Mouse (Mus musculus) B cell, adult 67 days (primary cell): ENCODE results near the gene Kxd1. TPM values are rescaled to one million over a fixed set of nuclear protein-coding genes. Genes with fewer than 3 reads are reported as not detected.

Source experiments
- total RNA-seq, 2 experiments: library from RNA; stranded (reverse); gene quantifications; 4 replicates each; pipeline ENCODE4 v1.2.4; 2023

The Kxd1 gene
- total RNA-seq, result 10 to 100 TPM; 60.6 to 70.4 TPM

DNA sequence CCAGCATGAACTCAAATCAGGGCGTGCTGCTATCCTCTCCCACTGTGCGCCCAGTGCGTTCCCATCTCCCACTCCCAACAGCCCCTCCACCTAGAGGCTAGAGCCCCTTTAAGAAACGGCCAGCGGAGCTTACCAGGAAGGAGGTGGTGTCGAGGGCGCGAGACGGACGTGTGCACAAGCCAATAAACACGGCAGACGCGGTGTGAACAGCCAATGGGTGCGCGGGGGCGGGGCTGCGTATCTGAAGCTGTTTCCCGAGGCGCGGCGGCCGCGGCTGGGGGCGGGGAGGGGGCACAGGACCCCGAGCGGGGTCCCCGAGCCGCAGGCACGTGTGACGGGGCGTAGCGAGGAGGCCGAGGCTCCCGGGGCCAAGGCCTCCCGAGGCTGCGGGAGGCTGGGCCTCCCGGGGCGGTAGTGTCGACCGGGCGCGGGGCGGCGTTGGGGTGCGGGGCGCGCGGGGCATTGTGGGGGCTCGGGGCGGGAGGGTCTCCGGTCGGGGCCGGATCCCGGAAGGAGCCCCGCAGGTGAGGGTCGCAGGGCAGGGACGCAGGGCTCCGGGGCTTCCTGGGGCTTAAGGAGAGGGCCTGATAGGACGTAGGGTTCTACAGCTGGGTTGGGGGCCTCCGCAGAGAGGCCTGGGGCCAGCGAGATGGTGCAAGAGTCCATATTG is at the start of gene Kxd1, which contains the start of gene Fkbp8:
Gene Kxd1 (minus strand): TSS at position 445 of the 670 bp plus-strand sequence.
Gene Fkbp8 (plus strand): TSS at position 213 of the 670 bp plus-strand sequence.

DNA sequence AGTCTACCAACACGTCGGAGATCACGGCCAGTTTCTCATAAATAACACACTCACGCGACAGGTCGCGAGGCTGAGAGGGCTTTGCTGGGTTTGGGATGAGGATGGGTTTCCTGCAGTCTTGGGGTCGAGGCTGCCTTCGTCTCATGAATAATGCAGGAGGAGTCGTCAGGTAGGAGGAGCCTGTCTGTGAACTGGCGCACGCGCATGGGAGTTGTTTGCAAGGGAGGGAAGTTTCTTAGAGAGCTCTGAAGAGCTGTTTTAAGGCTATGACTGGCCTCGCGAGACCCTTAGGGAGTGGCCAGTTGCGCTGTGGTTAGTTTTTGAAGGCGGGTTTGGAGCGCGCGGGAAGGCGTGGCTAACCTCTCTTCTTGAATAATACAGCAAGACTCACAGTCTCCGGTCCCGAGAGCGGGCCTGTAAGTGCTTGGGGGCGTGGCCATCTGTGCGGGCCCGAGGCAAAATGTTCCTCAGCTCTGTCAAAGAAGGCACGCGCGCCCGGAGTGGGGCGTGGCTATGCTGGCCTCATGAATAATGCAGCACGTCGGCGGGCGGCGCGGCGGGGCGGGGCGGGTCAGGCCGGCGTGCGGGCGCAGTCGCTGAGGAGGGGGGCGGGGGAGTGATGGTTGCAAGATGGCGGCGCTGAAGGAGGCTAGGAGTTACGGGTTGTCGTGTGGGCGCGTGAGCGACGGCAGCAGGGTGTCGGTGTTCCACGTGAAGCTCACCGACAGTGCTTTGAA is 11.5 kb upstream of the Kxd1 start, which contains the start of gene Ell:
Gene Ell (plus strand): TSS at position 381 of the 737 bp plus-strand sequence.

DNA sequence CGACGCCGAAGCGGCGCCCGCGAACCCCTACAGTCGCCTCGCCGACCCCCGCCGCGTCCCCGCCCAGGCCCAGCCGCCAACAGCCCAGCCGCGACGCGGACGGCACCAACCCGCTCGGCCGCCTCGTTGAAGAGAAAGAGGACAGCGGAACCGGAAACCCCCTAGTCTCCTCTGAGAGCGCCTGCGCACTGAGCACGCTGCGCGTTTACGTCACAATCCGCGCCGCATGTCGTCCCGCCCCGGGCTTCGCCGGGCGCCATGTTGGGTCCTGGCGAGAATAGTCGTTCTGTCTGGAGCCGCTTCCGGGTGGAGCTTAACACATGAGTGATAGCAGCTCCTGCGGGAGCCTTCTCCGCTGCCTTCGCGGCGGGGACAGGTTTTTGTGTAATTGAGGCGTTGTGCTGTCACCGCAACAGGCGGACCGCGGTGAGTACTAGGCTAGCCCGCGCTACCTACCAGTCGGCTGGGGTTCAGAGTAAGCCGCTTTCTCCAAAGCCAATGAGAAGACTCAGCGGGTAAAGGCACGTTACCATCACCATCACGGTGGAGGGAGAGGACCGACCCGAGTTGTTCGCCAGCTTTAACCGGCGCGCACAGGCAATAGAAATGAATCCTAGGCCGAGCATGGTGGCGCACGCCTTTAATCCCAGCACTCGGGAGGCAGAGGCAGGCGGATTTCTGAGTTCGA is 17.4 kb downstream of the Kxd1 start, which contains the start of gene Uba52:
Gene Uba52 (minus strand): TSS at position 574 of the 688 bp plus-strand sequence.

DNA sequence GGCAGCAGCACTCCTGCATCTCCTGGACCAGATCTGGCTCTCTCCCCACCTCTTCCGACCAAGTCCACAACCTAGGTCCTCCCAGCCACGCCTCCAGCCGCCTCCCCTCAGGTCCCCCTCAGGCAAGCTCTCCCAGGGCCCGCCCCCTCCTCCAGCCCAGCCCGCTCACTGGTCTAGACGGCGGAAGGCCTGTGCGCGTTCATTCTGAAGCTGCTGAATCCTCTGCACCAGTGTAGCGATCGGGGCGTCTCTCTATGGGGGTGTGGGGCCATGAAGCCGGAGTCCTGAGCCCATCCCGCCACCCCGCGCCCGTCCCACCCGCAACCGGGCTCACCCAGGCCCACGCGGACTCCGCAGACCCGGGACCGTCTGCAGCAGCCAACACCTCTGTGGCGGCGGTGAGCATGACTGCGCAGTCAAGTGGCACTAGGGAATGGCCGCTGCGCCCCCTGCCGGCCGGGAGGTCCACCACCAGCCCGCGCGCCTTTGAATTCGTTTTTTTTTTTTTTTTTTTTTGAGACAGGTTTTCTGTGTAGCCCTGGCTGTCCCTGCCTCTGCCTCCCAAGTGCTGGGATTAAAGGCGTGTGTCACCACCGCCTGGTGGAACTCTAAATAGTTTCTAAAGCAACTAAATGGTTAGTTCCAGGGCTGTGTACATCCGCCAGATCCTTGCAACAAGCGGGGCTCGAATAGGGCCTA is 21.3 kb downstream of the Kxd1 start, which contains the start of gene Rex1bd:
Gene Rex1bd (minus strand): TSS at position 425 of the 699 bp plus-strand sequence.

DNA sequence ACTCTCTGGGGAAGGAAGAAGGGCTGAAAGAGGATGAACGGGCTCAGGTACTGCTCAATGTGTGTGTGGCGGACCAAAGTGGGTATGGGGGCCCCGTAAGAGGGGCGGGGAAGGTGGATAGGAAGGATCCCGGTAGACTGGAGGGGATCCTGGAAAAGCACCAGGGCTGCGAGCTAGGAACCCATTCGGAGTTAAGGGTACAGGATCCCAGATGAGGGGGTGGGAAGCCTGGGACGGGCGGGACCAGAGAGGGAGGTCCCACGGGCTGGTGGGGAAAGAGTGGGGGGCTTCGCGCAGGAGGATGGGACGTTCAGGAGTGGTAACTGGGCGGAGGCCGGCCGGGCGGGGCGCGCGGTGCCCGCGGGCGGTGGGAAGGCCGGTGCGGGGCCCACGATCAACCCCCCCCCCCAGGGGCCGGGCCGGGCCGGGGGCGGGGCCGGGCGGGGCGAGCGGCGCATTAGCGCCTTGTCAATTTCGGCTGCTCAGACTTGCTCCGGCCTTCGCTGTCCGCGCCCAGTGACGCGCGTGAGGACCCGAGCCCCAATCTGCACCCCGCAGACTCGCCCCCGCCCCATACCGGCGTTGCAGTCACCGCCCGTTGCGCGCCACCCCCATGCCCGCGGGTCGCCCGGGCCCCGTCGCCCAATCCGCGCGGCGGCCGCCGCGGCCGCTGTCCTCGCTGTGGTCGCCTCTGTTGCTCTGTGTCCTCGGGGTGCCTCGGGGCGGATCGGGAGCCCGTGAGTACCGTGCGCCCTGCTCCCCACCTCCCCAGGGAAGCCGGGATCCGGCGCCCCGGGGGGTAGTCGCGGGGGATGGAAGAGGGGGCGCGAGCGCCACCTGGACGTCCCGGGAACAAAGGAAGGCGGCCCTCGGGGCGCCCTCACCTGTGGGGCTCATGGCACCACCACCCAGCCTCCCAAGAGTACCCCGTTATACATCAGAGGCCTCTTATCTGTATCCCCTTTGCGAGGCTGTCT is 34.8 kb downstream of the Kxd1 start, which contains the start of gene Crlf1:
Gene Crlf1 (plus strand): TSS at position 495 of the 977 bp plus-strand sequence.

DNA sequence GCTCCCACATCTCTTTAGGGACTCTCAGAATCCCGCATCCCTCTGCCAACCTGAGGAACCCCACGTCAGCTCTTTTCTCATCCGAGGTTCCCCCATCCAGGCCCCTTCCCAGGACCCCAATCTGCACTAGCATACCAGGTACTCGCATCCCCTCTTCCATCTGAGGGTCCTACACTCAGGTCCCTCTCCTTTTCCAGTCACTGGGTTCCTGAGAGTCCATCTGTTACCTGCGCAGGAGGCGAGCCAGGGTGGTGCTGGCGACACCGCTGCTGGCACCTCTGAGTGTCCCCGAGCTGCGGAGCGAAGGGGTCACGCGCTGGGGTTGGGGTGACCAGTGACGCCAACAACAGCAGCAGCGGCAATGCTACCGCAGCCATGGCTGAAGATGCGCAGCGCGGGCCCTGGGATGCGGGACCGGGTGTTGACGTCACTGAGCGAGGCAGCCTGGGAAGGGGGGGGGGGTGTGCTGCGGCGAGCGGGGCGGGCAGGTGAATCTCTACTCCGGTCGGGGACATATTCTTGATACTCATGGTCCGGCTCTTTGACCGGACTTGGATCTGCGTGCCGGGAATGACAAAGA is 40.7 kb downstream of the Kxd1 start, which contains the start of gene Tmem59l:
Gene Tmem59l (minus strand): TSS at position 418 of the 580 bp plus-strand sequence.

DNA sequence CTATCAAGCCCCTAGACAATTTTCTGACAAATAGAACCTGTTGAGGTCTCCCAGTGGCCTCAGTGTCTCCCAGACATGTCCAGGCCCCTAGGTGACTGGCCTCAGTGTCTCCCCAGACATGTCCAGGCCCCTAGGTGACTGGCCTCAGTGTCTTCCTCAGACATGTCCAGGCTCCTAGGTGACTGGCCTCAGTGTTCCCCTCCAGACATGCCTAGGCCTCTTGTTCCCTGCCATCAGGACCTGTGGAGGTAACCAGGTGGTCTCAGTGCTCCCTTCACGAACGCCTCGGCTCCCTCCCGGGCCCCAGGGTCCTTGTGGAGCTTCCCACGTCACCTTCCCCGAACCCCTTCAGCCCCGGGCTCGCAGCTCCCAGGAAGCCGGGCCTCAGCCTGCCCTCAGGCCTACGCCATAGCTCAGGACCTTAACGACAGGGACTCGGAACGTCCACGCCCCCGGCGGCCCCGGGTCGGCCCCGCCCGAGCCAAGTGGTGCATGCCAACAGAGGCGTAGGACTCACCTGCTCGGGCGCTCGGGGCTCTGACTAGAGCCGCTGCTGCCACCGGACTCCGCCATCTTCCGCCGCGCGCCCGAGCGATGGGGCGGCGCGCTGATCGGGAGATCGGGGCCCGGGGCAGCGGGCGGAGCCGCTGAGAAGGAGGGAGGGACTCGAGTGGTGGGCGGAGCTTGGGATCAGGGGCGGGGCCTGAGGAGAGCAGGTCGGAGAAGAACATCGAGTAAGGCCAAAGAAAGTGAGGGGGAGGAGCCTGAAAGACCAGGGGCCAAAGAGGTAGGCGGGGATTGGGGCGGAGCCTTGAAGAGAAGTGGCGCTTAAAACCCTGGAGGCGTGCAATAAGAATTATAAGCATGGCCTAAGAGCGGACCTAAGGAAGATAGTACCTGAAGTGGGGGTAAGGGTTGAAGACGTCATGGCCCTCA is 51.2 kb downstream of the Kxd1 start, which contains the start of gene Klhl26:
Gene Klhl26 (minus strand): TSS at position 636 of the 936 bp plus-strand sequence.

Other genes starting within 250 kb of the Kxd1 start
- gene Homer3, start 245.1 kb downstream of the Kxd1 start, total RNA-seq, result 10 to 100 TPM in 1 of 2 experiments, 1 to 10 TPM in 1; 9.6 to 13.6 TPM
- 10 to 100 TPM; 57.6 to 88.0 TPM for gene Ddx49, start 225.5 kb downstream of the Kxd1 start, total RNA-seq
- 100 to 1,000 TPM; 101 to 134 TPM for gene Cope, start 225.4 kb downstream of the Kxd1 start, total RNA-seq
- gene Cers1, start 212.2 kb downstream of the Kxd1 start, total RNA-seq, result not detected
- gene Gdf1, start 198.1 kb downstream of the Kxd1 start, total RNA-seq, result not detected
- gene Upf1, start 174.7 kb downstream of the Kxd1 start, total RNA-seq, result 10 to 100 TPM; 71.0 to 78.4 TPM
- gene Comp, start 154.4 kb downstream of the Kxd1 start, total RNA-seq, result not detected
- gene Crtc1, start 88.4 kb downstream of the Kxd1 start, total RNA-seq, result 10 to 100 TPM; 22.2 to 22.4 TPM
- 10 to 100 TPM in 1 of 2 experiments, 1 to 10 TPM in 1; 8.7 to 11.8 TPM for gene Klhl26, start 51.0 kb downstream of the Kxd1 start, total RNA-seq
- not detected for gene Tmem59l, start 40.6 kb downstream of the Kxd1 start, total RNA-seq
- gene Crlf1, start 34.8 kb downstream of the Kxd1 start, total RNA-seq, result under 1 TPM in 1 of 2 experiments, not detected in 1; 0.44 TPM
- gene Rex1bd, start 21.2 kb downstream of the Kxd1 start, total RNA-seq, result 10 to 100 TPM; 37.6 to 48.4 TPM
- 1,000 to 10,000 TPM; 2,722 to 2,902 TPM for gene Uba52, start 17.2 kb downstream of the Kxd1 start, total RNA-seq
- gene Fkbp8, start 232 bp downstream of the Kxd1 start, total RNA-seq, result 100 to 1,000 TPM; 269 TPM
- 10 to 100 TPM; 28.8 to 33.6 TPM for gene Ell, start 11.5 kb upstream of the Kxd1 start, total RNA-seq
- 10 to 100 TPM; 91.5 to 93.5 TPM for gene Isyna1, start 66.4 kb upstream of the Kxd1 start, total RNA-seq
- 10 to 100 TPM; 41.8 to 66.9 TPM for gene Ssbp4, start 80.9 kb upstream of the Kxd1 start, total RNA-seq
- 1 to 10 TPM; 7.7 to 7.8 TPM for gene Lrrc25, start 88.2 kb upstream of the Kxd1 start, total RNA-seq
- gene Gdf15, start 104.5 kb upstream of the Kxd1 start, total RNA-seq, result not detected
- 10 to 100 TPM; 14.3 to 16.2 TPM for gene Pgpep1, start 132.4 kb upstream of the Kxd1 start, total RNA-seq
- gene Lsm4, start 145.3 kb upstream of the Kxd1 start, total RNA-seq, result 100 to 1,000 TPM; 114 to 117 TPM
- 1,000 to 10,000 TPM; 1,149 to 1,767 TPM for gene Jund, start 171.0 kb upstream of the Kxd1 start, total RNA-seq
- 10 to 100 TPM; 19.0 to 55.4 TPM for gene Iqcn, start 175.5 kb upstream of the Kxd1 start, total RNA-seq
- not detected for gene Gm3336, start 190.6 kb upstream of the Kxd1 start, total RNA-seq
- 1 to 10 TPM; 3.8 to 4.3 TPM for gene Pde4c, start 195.8 kb upstream of the Kxd1 start, total RNA-seq
- gene Rab3a, start 226.7 kb upstream of the Kxd1 start, total RNA-seq, result 10 to 100 TPM; 11.7 to 14.5 TPM
- 10 to 100 TPM; 24.5 to 25.5 TPM for gene Mpv17l2, start 233.0 kb upstream of the Kxd1 start, total RNA-seq
- gene Pik3r2, start 248.8 kb upstream of the Kxd1 start, total RNA-seq, result 10 to 100 TPM; 26.3 to 27.3 TPM